Mouse (Mus musculus): ENCODE results near the gene Pnpla2. TPM values are rescaled to one million over a fixed set of nuclear protein-coding genes. Genes with fewer than 3 reads are reported as not detected.
A peak's percentile ranks its signal among the peaks of the same experiment; 100 is the strongest.
"Not testable (repeated sequence)": the region's sequence is repeated elsewhere in the genome, so short reads cannot be mapped to it uniquely, and the experiment has no call there.

Gene Pnpla2
- 15.2 and 17.5 TPM in 2 replicates for polyA plus RNA-seq (2016; fragmentation: Nextera tagmentation; extraction: Ambion mirVana)

DNA sequence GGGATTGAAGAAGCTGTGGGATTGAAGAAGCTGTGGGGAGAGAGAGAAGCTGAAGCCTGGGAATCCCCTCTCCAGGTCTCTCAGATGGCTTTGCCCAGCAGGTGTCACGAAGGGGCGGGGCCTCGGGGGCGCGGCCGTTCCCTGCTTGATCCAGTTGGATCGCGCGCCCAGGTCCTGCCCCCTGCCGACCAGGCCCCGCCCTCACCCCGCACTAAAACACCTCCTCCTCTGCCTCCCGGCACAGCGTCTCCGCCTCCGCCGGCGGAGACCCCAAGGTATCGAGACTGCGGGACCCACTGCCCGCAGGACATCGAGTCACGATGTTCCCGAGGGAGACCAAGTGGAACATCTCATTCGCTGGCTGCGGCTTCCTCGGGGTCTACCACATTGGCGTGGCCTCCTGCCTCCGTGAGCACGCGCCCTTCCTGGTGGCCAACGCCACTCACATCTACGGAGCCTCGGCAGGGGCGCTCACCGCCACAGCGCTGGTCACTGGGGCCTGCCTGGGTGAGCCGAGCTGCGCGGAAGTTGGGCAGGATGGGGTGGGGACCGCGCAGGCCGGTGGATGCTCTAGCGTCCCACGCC lies at the start of gene Pnpla2:
Gene Pnpla2, plus strand, starts transcription at position 232 of the 585 bp plus-strand sequence.
- peak within 1 kb of the TSS; percentile 82 for H3K27ac ChIP-seq (replicated peaks)
- H3K4me3 ChIP-seq = peak within 1 kb of the TSS; percentile 76
- no peaks in the 10 kb centered on the region for H3K9me3 ChIP-seq (replicated peaks)
- H3K27me3 ChIP-seq (ENCODE audit: low read depth, poor library complexity, severe bottlenecking) = peaks cover 32% of the 10 kb centered on the region
- peaks cover 33% of the 10 kb centered on the region for H3K4me1 ChIP-seq
- peaks cover 36% of the 10 kb centered on the region for H3K36me3 ChIP-seq
- peak; percentile 90 for DNase-seq (ENCODE audit: low spot score)
- WGBS = under 1% methylated on average over 45 of the region's 45 CpGs

GRCm38 (mm10) chr7:141405466-141405865 lies 49.5 kb upstream of the Pnpla2 start:
- no peak for DNase-seq (ENCODE audit: low spot score)
- Histone ChIP-seq H3K36me3 (peaks cover 70% of the 10 kb centered on the region), H3K4me3 (no peak overlapping the region), H3K27ac (replicated peaks) (no peak overlapping the region), H3K9me3 (replicated peaks) (no peaks in the 10 kb centered on the region), H3K4me1 (peaks cover 6% of the 10 kb centered on the region), H3K27me3 (ENCODE audit: low read depth, poor library complexity, severe bottlenecking) (no peaks in the 10 kb centered on the region)
- 82% methylated on average over 4 of the region's 4 CpGs for WGBS

GRCm38 (mm10) chr7:141407670-141408069 lies 47.3 kb upstream of the Pnpla2 start:
- H3K27ac ChIP-seq (replicated peaks); H3K4me3 ChIP-seq; H3K27me3 ChIP-seq (ENCODE audit: low read depth, poor library complexity, severe bottlenecking); DNase-seq (ENCODE audit: low spot score); H3K9me3 ChIP-seq (replicated peaks); H3K4me1 ChIP-seq: not testable (repeated sequence)
- peaks cover 53% of the 10 kb centered on the region for H3K36me3 ChIP-seq
- WGBS = 96% methylated on average over 7 of the region's 7 CpGs

GRCm38 (mm10) chr7:141408833-141409232 lies 46.2 kb upstream of the Pnpla2 start:
- 14% methylated on average over 11 of the region's 11 CpGs for WGBS
- Histone ChIP-seq H3K27ac (replicated peaks) (peak overlapping the region; percentile 69), H3K9me3 (replicated peaks) (no peaks in the 10 kb centered on the region), H3K4me1 (peaks cover 16% of the 10 kb centered on the region), H3K4me3 (peak overlapping the region; percentile 22; the same call in 1 of the 2 replicates), H3K27me3 (ENCODE audit: low read depth, poor library complexity, severe bottlenecking) (no peaks in the 10 kb centered on the region), H3K36me3 (peaks cover 45% of the 10 kb centered on the region)
- DNase-seq (ENCODE audit: low spot score) = peak; percentile 87

- WGBS = 93% methylated on average over 8 of the region's 8 CpGs
- no peak overlapping the region for H3K27ac ChIP-seq (replicated peaks)
- DNase-seq (ENCODE audit: low spot score) = no peak
- peaks cover 38% of the 10 kb centered on the region for H3K36me3 ChIP-seq
- peaks cover 26% of the 10 kb centered on the region for H3K4me1 ChIP-seq
- H3K4me3 ChIP-seq = no peak overlapping the region
- no peaks in the 10 kb centered on the region for H3K9me3 ChIP-seq (replicated peaks)
- H3K27me3 ChIP-seq (ENCODE audit: low read depth, poor library complexity, severe bottlenecking) = no peaks in the 10 kb centered on the region
Observed at GRCm38 (mm10) chr7:141410631-141411030, 44.4 kb upstream of the Pnpla2 start.

- no peaks in the 10 kb centered on the region for H3K27me3 ChIP-seq (ENCODE audit: low read depth, poor library complexity, severe bottlenecking)
- no peaks in the 10 kb centered on the region for H3K9me3 ChIP-seq (replicated peaks)
- H3K4me1 ChIP-seq = peaks cover 26% of the 10 kb centered on the region
- DNase-seq (ENCODE audit: low spot score) = no peak
- H3K4me3 ChIP-seq = no peak overlapping the region
- 90% methylated on average over 1 of the region's 1 CpGs for WGBS
- no peak overlapping the region for H3K27ac ChIP-seq (replicated peaks)
- H3K36me3 ChIP-seq = peaks cover 38% of the 10 kb centered on the region
Observed at GRCm38 (mm10) chr7:141411667-141412066, 43.3 kb upstream of the Pnpla2 start.

DNA sequence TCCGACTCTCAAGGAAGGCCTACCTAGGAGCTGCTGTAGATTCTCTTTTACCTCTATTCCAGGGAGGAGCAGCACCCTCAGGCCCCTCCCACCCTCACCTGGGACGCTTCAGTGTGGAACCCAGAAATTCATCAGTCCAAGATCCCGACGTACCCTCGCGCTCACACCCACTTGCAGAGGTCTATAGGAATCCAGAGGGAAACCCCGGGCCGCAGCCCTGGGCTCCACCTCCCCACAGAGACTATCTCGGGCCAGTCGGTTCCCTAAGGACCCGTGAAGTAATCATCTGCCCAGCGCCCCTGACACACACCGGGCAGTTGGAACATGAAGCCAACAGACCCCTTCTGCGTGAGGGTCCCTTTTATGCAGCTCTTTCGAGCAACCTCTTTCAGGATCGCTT lies 41.7 kb upstream of the Pnpla2 start:
- H3K27ac ChIP-seq (replicated peaks) = peak overlapping the region; percentile 91
- WGBS = 3% methylated on average over 16 of the region's 16 CpGs
- H3K27me3 ChIP-seq (ENCODE audit: low read depth, poor library complexity, severe bottlenecking) = no peaks in the 10 kb centered on the region
- H3K9me3 ChIP-seq (replicated peaks) = no peaks in the 10 kb centered on the region
- H3K36me3 ChIP-seq = peaks cover 27% of the 10 kb centered on the region
- DNase-seq (ENCODE audit: low spot score) = peak; percentile 26
- peak overlapping the region; percentile 81 for H3K4me3 ChIP-seq
- peaks cover 26% of the 10 kb centered on the region for H3K4me1 ChIP-seq

DNA sequence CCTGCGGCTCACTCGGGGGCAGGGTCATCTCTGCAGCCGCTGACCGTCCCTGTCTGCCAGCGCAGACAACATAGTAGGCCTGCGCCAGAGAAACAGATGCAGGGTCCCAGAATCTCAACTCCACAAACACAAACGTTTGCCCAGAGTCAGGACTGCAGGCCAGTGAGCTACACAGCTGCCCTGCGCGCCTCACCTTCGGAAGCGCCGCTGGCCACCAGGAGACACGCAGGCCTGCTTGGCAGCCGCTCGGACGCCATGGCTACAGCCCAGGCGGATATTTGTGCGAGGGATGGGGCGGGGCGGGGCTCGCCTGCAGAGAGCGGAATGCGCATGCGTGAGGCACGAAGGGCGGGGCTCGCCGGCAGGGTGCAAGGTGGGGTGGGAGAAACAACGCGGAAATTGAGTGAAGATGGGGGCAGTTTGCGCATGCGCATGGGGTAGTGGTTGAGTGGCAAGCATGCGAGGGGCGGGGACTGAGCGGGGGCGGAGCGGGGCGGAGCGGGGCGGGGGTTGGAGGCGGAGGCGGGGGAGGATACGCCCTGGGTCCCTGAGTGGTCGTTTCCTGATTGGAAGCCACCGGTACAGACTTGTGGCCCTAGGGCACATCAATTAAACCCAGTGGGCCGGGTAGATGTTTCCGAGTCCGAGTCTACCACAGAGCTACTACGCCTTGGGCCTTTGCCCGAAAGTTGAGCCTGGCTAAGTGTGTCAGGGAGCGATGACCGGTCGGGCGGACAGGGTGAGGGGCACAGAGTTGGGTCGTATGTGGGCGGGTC lies 41.0 kb upstream of the Pnpla2 start, which contains the start of gene Gatd1:
Gene Gatd1, minus strand, starts transcription at position 328 of the 776 bp plus-strand sequence.
- DNase-seq (ENCODE audit: low spot score) = peak; percentile 100
- H3K27me3 ChIP-seq (ENCODE audit: low read depth, poor library complexity, severe bottlenecking) = no peaks in the 10 kb centered on the region
- peak within 1 kb of the TSS; percentile 81 for H3K4me3 ChIP-seq
- peaks cover 24% of the 10 kb centered on the region for H3K4me1 ChIP-seq
- H3K27ac ChIP-seq (replicated peaks) = peak within 1 kb of the TSS; percentile 91
- H3K36me3 ChIP-seq = peaks cover 20% of the 10 kb centered on the region
- under 1% methylated on average over 56 of the region's 56 CpGs for WGBS
- no peaks in the 10 kb centered on the region for H3K9me3 ChIP-seq (replicated peaks)

DNA sequence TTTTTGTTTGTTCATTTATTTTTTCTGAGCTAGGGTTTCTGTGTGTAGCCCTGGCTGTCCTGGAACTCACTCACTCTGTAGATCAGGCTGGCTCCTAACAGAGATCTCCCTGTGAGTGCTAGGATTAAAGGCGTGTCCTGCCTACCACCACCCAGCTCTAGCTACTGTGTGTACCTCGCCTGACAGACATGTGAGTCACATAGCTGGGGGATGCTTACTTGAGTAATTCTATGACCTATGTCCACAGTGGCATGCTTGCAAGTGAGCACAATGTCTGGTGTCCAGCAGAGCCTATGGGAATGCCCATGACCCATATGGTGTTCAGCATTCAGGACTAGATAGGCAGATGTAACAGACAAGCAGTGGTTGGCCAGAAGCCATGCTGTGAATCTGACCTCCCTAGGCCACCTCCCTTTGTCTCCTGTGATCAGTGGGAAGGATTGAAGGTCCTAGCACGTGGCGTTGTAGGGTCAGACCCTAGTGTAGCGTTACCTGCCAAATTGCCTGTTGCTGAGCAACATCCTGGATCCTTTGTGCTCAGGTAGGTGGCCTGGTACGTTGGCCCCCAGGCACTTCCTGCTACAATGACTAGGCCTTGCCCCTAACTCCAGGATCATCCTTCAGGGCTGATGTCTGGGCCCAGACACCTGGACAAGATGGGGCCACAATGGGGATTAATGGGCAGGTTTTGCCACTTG lies 38.7 kb upstream of the Pnpla2 start:
- Histone ChIP-seq H3K4me3 (no peak overlapping the region), H3K4me1 (peaks cover 21% of the 10 kb centered on the region), H3K27me3 (ENCODE audit: low read depth, poor library complexity, severe bottlenecking) (no peaks in the 10 kb centered on the region), H3K9me3 (replicated peaks) (no peaks in the 10 kb centered on the region), H3K27ac (replicated peaks) (no peak overlapping the region), H3K36me3 (no peaks in the 10 kb centered on the region)
- WGBS = 84% methylated on average over 6 of the region's 6 CpGs
- no peak for DNase-seq (ENCODE audit: low spot score)

GRCm38 (mm10) chr7:141417731-141418681 lies 37.0 kb upstream of the Pnpla2 start:
- no peak for DNase-seq (ENCODE audit: low spot score)
- WGBS = 71% methylated on average over 8 of the region's 8 CpGs
- H3K9me3 ChIP-seq (replicated peaks) = no peaks in the 10 kb centered on the region
- no peaks in the 10 kb centered on the region for H3K36me3 ChIP-seq
- H3K27me3 ChIP-seq (ENCODE audit: low read depth, poor library complexity, severe bottlenecking) = no peaks in the 10 kb centered on the region
- no peak overlapping the region for H3K4me3 ChIP-seq
- peaks cover 18% of the 10 kb centered on the region for H3K4me1 ChIP-seq
- no peak overlapping the region for H3K27ac ChIP-seq (replicated peaks)

DNA sequence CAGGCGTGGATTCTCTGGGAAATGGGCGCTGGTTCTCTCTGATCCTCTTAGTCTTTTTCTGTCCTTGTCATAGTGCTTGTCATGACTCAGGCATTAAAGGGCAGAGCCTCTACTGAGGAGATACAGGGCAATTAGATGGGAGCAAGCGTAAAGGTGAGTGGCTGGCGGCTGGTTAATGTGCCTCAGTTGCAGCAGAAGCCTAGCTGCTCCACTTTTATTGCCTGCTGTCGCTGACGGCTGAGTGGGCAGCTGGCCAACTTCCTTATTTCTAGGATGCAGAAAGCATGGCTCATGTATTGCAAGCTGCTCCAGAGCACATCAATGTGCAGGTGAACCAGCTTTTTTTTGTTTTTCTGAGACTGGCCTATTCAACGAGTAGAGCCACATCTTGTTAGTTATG lies 36.0 kb upstream of the Pnpla2 start:
- H3K27me3 ChIP-seq (ENCODE audit: low read depth, poor library complexity, severe bottlenecking) = no peaks in the 10 kb centered on the region
- WGBS = 79% methylated on average over 7 of the region's 7 CpGs

More for the DNA sequence above, 36.0 kb upstream of the Pnpla2 start:
- no peak overlapping the region for H3K27ac ChIP-seq (replicated peaks)
- no peaks in the 10 kb centered on the region for H3K36me3 ChIP-seq
- H3K4me3 ChIP-seq = no peak overlapping the region
- H3K4me1 ChIP-seq = peaks cover 10% of the 10 kb centered on the region
- no peak for DNase-seq (ENCODE audit: low spot score)
- H3K9me3 ChIP-seq (replicated peaks) = no peaks in the 10 kb centered on the region

Data from midbrain, embryonic 10.5 days (tissue).